Mouse (Mus musculus) neutrophil, adult 83 days (primary cell): ENCODE measurements around the gene Mrpl37. TPM values are rescaled to one million over a fixed set of nuclear protein-coding genes. Genes with fewer than 3 reads are reported as not detected.

Experiments
- total RNA-seq, 2 experiments: library from RNA; stranded (reverse); gene quantifications; one replicate each; pipeline ENCODE4 v1.2.4; 2023

Mrpl37 gene
- total RNA-seq, result 10 to 100 TPM; 25.0 to 25.5 TPM

GRCm38 (mm10) chr4:107066252-107067124 is at the start of gene Mrpl37, which contains the start of gene Cyb5rl:
TSS of gene Mrpl37 (minus strand) at chr4:107066868.
TSS of gene Cyb5rl (plus strand) at chr4:107066988.

GRCm38 (mm10) chr4:107096841-107097373 is 30.2 kb upstream of the Mrpl37 start, which contains the start of gene Cdcp2:
TSS of gene Cdcp2 (plus strand) at chr4:107096891.

Other genes starting within 250 kb of the Mrpl37 start
- gene Ssbp3, start 156.2 kb downstream of the Mrpl37 start, total RNA-seq, result 10 to 100 TPM; 37.9 to 39.7 TPM
- gene Cyb5rl, start 120 bp upstream of the Mrpl37 start, total RNA-seq, result 1 to 10 TPM; 2.5 to 3.8 TPM
- not detected for gene Cdcp2, start 30.0 kb upstream of the Mrpl37 start, total RNA-seq
- 100 to 1,000 TPM; 141 to 153 TPM for gene Tmem59, start 111.5 kb upstream of the Mrpl37 start, total RNA-seq
- gene Tceanc2, start 112.2 kb upstream of the Mrpl37 start, total RNA-seq, result 10 to 100 TPM; 31.1 to 36.2 TPM
- under 1 TPM in 1 of 2 experiments, not detected in 1; 0.53 TPM for gene Ldlrad1, start 142.3 kb upstream of the Mrpl37 start, total RNA-seq
- 10 to 100 TPM; 10.8 to 12.3 TPM for gene Lrrc42, start 186.7 kb upstream of the Mrpl37 start, total RNA-seq
- gene Hspb11, start 186.7 kb upstream of the Mrpl37 start, total RNA-seq, result 1 to 10 TPM; 7.4 to 9.5 TPM
- gene Dio1, start 240.3 kb upstream of the Mrpl37 start, total RNA-seq, result not detected
- gene Yipf1, start 247.5 kb upstream of the Mrpl37 start, total RNA-seq, result 10 to 100 TPM; 45.7 to 50.4 TPM